Mouse (Mus musculus) cortical plate, adult 2 months (tissue): Measurements from ENCODE around the gene Fndc8.

ENCODE experiments used
- CTCF ChIP-seq: fragments of 200-500 bp; IDR thresholded peaks from 2 replicates; pipeline ENCODE4 v1.5.1; 2011; ENCODE audit warnings: mild to moderate bottlenecking, control low read depth, low read length; ENCODE audit not compliant: insufficient read depth; ENCODE audit errors: extremely low read depth
- POLR2A ChIP-seq: fragments of 200-500 bp; IDR thresholded peaks from 2 replicates; pipeline ENCODE4 v1.6.1; 2011; ENCODE audit warnings: mild to moderate bottlenecking, low read length, control low read depth; ENCODE audit not compliant: insufficient read depth; ENCODE audit errors: extremely low read depth

- TF ChIP-seq CTCF: no peak
- no peak for TF ChIP-seq POLR2A
These were observed 22.3 kb upstream of the Fndc8 start for GRCm38 (mm10) chr11:82869506-82870172.
